Comparison of ENCODE assay signal across 8 mouse cellular contexts in the genomic region with DNA sequence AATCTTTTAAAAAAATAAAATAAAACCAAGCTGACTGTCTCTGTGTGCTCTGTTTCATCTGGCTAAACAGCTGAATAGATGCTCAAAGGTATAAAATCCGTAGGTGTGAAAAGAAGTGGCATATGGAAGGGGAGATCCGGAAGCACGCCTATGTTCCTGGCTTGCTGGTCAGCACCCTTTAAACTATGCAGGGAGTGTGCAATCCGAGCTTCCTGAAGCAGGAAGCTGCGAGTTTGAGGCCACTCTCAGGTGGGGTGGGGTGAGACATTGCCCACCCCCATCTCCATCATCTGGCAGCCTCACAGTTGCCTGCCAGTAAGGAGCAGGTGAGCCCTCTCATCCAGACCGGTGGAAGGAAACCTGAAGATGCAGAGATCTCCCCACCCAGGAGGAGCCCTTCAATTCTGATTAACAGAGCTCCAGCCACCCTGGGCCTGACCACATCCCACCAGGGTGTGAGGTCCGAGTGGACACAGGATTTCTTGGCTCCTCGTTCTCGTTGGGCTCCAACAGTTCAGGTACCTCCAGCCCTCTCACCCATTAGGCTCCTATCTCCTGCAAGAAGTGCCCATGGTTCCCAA. TPM values are rescaled to one million over a fixed set of nuclear protein-coding genes. Genes with fewer than 3 reads are reported as not detected.
DNase-seq lines count a peak whose midpoint lies in the region; ATAC-seq and TF ChIP-seq lines count a peak whose summit lies in the region.

A gene (plus strand): TSS at position 557 of the 581 bp plus-strand sequence.

- no peak for TF ChIP-seq CTCF in gastrocnemius, adult 2 months (IDR thresholded peaks at IDR 0.05)
- no peak for TF ChIP-seq CTCF in ES-Bruce4 (IDR thresholded peaks at IDR 0.05; ENCODE audit: low read depth, low read length)

- no peaks in the 10 kb centered on the region for H3K4me1 ChIP-seq in ES-Bruce4 (ENCODE audit: control insufficient read depth, insufficient read depth, low read length)
- peaks cover 16% of the 10 kb centered on the region for H3K4me1 ChIP-seq in forebrain, embryonic 16.5 days (replicated peaks; ENCODE audit: control insufficient read depth, insufficient read depth, low read length)
- peaks cover 13% of the 10 kb centered on the region for H3K4me1 ChIP-seq in liver, embryonic 16.5 days (ENCODE audit: control insufficient read depth, low read depth, low read length)

- peak; percentile 59 for TF ChIP-seq POLR2A in ES-Bruce4 (IDR thresholded peaks at IDR 0.05; ENCODE audit: insufficient read depth, low read length)

- H3K27ac ChIP-seq in gastrocnemius, adult 2 months = peak within 1 kb of the TSS; percentile 98
- H3K27ac ChIP-seq in ES-Bruce4 (ENCODE audit: insufficient read depth, low read length) = peak within 1 kb of the TSS; percentile 88
- H3K27ac ChIP-seq in forebrain, embryonic 16.5 days (ENCODE audit: low read length) = peak within 1 kb of the TSS; percentile 96
- peak within 1 kb of the TSS; percentile 97 for H3K27ac ChIP-seq in liver, embryonic 16.5 days (ENCODE audit: low read length)

- peak within 1 kb of the TSS; percentile 99 for H3K4me2 ChIP-seq in forebrain, embryonic 16.5 days (ENCODE audit: low read length)
- H3K4me2 ChIP-seq in liver, embryonic 16.5 days (ENCODE audit: low read depth, low read length) = peak within 1 kb of the TSS; percentile 98

- H3K9ac ChIP-seq in ES-Bruce4 (ENCODE audit: low read depth, poor library complexity, severe bottlenecking) = peak within 1 kb of the TSS; percentile 83
- H3K9ac ChIP-seq in forebrain, embryonic 16.5 days (replicated peaks; ENCODE audit: low read depth, low read length) = peak within 1 kb of the TSS; percentile 87
- peak within 1 kb of the TSS; percentile 89 for H3K9ac ChIP-seq in liver, embryonic 16.5 days (ENCODE audit: low read depth, low read length)

- no peak for TF ChIP-seq EP300 in ES-Bruce4 (IDR thresholded peaks at IDR 0.05; ENCODE audit: insufficient read depth, low read depth, low read length)

- H3K4me3 ChIP-seq in gastrocnemius, adult 2 months = peak within 1 kb of the TSS; percentile 89
- H3K4me3 ChIP-seq in ES-Bruce4 (ENCODE audit: low read depth, low read length) = peak within 1 kb of the TSS; percentile 92
- H3K4me3 ChIP-seq in forebrain, embryonic 16.5 days (replicated peaks; ENCODE audit: low read length) = peak within 1 kb of the TSS; percentile 66
- H3K4me3 ChIP-seq in liver, embryonic 16.5 days (ENCODE audit: low read depth, low read length) = peak within 1 kb of the TSS; percentile 87

- no peaks in the 10 kb centered on the region for H3K27me3 ChIP-seq in ES-Bruce4 (ENCODE audit: control insufficient read depth, insufficient read depth, low read length, poor library complexity, severe bottlenecking)
- H3K27me3 ChIP-seq in forebrain, embryonic 16.5 days (replicated peaks; ENCODE audit: control insufficient read depth, insufficient read depth, low read length) = no peaks in the 10 kb centered on the region
- peaks cover 3% of the 10 kb centered on the region; the same call in 1 of the 2 replicates for H3K27me3 ChIP-seq in liver, embryonic 16.5 days (ENCODE audit: control insufficient read depth, insufficient read depth, low read depth, low read length)

- intact Hi-C loops in gastrocnemius, adult 2 months (cut with DNase I) = no loop called here
- intact Hi-C loops in left cerebral cortex, postnatal 25 days (cut with DNase I) = no loop called here

- DNase-seq in gastrocnemius, adult 2 months = no peak
- DNase-seq in gastrocnemius, postnatal 4 days (ENCODE audit: low spot score in 2 of 2) = no peak
- no peak for DNase-seq in left cerebral cortex, postnatal 25 days (ENCODE audit: low spot score in 2 of 2)
- DNase-seq in kidney, adult 11 months = no peak
- no peak for DNase-seq in gastrocnemius, postnatal 10 days

- H3K36me3 ChIP-seq in ES-Bruce4 (ENCODE audit: control insufficient read depth, insufficient read depth, low read length, poor library complexity, severe bottlenecking) = peaks cover 18% of the 10 kb centered on the region
- H3K36me3 ChIP-seq in forebrain, embryonic 16.5 days (ENCODE audit: control insufficient read depth, insufficient read depth) = no peaks in the 10 kb centered on the region
- H3K36me3 ChIP-seq in liver, embryonic 16.5 days (ENCODE audit: control insufficient read depth, insufficient read depth) = peaks cover 8% of the 10 kb centered on the region; the same call in 1 of the 2 replicates

- ATAC-seq in forebrain, embryonic 16.5 days = no peak; the same call in 1 of the 2 replicates
- no peak; the same call in 1 of the 2 replicates for ATAC-seq in liver, embryonic 16.5 days (ENCODE audit: low read depth)

- H3K9me3 ChIP-seq in ES-Bruce4 (replicated peaks; ENCODE audit: control insufficient read depth, insufficient read depth, low read length, poor library complexity, severe bottlenecking) = no peaks in the 10 kb centered on the region
- no peaks in the 10 kb centered on the region for H3K9me3 ChIP-seq in forebrain, embryonic 16.5 days (ENCODE audit: control insufficient read depth, low read length)
- H3K9me3 ChIP-seq in liver, embryonic 16.5 days (replicated peaks; ENCODE audit: control insufficient read depth, low read length) = no peaks in the 10 kb centered on the region

- 17% methylated on average over 9 of the region's 9 CpGs for WGBS in forebrain, embryonic 16.5 days
- 17% methylated on average over 9 of the region's 9 CpGs for WGBS in liver, embryonic 16.5 days (ENCODE audit: insufficient replicate concordance)

RNA-seq across cellular contexts. Expression of the gene that starts here (rescaled TPM):
- total RNA-seq in gastrocnemius, adult 2 months (2021) = not detected
- 10 to 100 TPM in 1 of 2 experiments, 1 to 10 TPM in 1; 5.9 to 10.6 TPM for total RNA-seq in gastrocnemius, postnatal 4 days (2021)
- polyA plus RNA-seq in ES-Bruce4 (2011; ENCODE audit: insufficient read depth, insufficient read length, low read depth, missing spikeins) = 43.3 and 46.5 TPM in 2 replicates
- polyA plus RNA-seq in forebrain, embryonic 16.5 days (2015; fragmentation: Nextera tagmentation; extraction: Ambion mirVana) = 15.9 and 17.3 TPM in 2 replicates
- 13.3 and 15.2 TPM in 2 replicates for polyA plus RNA-seq in liver, embryonic 16.5 days (2015; fragmentation: Nextera tagmentation; extraction: Ambion mirVana)
- under 1 TPM; 0.69 TPM for total RNA-seq in left cerebral cortex, postnatal 25 days (2021)
- total RNA-seq in gastrocnemius, postnatal 10 days (2021) = 1 to 10 TPM; 2.5 to 4.6 TPM
